Mouse (Mus musculus): ENCODE measurements around the gene Olfr742. TPM values are rescaled to one million over a fixed set of nuclear protein-coding genes. Genes with fewer than 3 reads are reported as not detected.

Olfr742 gene
- not detected in 4 replicates for total RNA-seq (2023)

GRCm38 (mm10) chr14:50503300-50503699, at the start of gene Olfr742:
TSS of gene Olfr742 (plus strand) at chr14:50503600.

DNA sequence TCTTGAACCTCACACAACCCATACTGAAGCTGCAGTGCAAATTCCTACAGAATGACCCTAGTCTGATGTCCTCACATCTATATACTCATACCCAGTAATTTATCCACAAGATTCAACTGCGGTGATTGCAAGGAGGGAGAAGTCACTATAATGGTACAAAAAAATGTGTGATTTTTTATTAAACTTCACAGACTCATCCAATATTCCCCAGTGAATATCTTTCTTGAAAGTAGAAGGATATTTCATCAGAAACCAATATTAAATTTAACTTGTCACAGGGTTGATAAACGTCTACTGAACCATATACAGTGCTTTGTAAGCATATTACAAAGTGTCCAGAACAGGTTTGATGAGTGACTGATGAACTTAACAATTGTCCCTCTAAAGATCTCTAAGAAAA, 31.0 kb upstream of the Olfr742 start, which contains the start of gene Olfr741:
Olfr741 (plus strand) TSS at position 301 of the 400 bp plus-strand sequence.

DNA sequence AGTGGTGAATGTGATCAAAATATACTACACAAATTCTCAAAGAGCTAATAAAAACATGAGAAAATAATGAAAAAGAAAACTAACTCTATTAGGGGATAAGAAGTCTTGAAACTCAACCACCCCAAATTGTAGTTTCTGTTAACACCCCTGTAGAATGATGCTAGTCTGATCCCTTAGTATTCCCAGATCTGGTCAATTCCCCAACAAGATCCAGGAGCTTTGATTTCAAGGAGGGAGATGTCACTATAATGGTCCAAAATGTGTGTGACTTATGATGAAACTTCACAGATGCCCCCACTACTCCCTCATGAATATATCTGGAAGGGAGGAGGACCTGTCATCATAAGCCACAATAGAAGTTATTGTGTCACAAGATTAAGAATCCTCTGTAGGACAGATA, 18.1 kb downstream of the Olfr742 start, which contains the start of gene Olfr743:
Olfr743 (plus strand) TSS at position 301 of the 400 bp plus-strand sequence.

Other genes starting within 250 kb of the Olfr742 start
- gene Olfr732, start 219.4 kb upstream of the Olfr742 start, total RNA-seq (2023) = not detected in 4 replicates
- not detected in 4 replicates for gene Olfr733, start 202.1 kb upstream of the Olfr742 start, total RNA-seq (2023)
- not detected in 4 replicates for gene Olfr734, start 176.8 kb upstream of the Olfr742 start, total RNA-seq (2023)
- gene Olfr735, start 154.7 kb upstream of the Olfr742 start, total RNA-seq (2023) = 0.13 TPM in 1 of 4 replicates, not detected in the others
- not detected in 4 replicates for gene Tlr11, start 145.7 kb upstream of the Olfr742 start, total RNA-seq (2023)
- gene Olfr736, start 122.4 kb upstream of the Olfr742 start, total RNA-seq (2023) = not detected in 4 replicates
- gene Olfr738, start 96.0 kb upstream of the Olfr742 start, total RNA-seq (2023) = not detected in 4 replicates
- gene Olfr739, start 85.0 kb upstream of the Olfr742 start, total RNA-seq (2023) = not detected in 4 replicates
- not detected in 4 replicates for gene Olfr740, start 58.1 kb upstream of the Olfr742 start, total RNA-seq (2023)
- not detected in 4 replicates for gene Olfr741, start 30.9 kb upstream of the Olfr742 start, total RNA-seq (2023)
- not detected in 4 replicates for gene Olfr743, start 18.2 kb downstream of the Olfr742 start, total RNA-seq (2023)
- not detected in 4 replicates for gene Olfr744, start 111.3 kb downstream of the Olfr742 start, total RNA-seq (2023)
- gene Olfr745, start 135.8 kb downstream of the Olfr742 start, total RNA-seq (2023) = not detected in 4 replicates
- gene Olfr746, start 143.5 kb downstream of the Olfr742 start, total RNA-seq (2023) = not detected in 4 replicates
- gene Olfr747, start 189.6 kb downstream of the Olfr742 start, total RNA-seq (2023) = not detected in 4 replicates
- gene Olfr748, start 203.8 kb downstream of the Olfr742 start, total RNA-seq (2023) = not detected in 4 replicates
- gene Olfr749, start 241.5 kb downstream of the Olfr742 start, total RNA-seq (2023) = not detected in 4 replicates